Mouse (Mus musculus) B cell, adult (primary cell): ENCODE results near the gene Slc23a2. TPM values are rescaled to one million over a fixed set of nuclear protein-coding genes. Genes with fewer than 3 reads are reported as not detected.

Experiments
- total RNA-seq: library from RNA; stranded (reverse); gene quantifications from 4 replicates; pipeline ENCODE4 v1.2.4, GENCODE M21; 2023; ENCODE audit not compliant: inconsistent age

Slc23a2 gene
- 31.9 to 41.8 TPM (median 37.3 TPM) in 4 replicates for total RNA-seq

DNA sequence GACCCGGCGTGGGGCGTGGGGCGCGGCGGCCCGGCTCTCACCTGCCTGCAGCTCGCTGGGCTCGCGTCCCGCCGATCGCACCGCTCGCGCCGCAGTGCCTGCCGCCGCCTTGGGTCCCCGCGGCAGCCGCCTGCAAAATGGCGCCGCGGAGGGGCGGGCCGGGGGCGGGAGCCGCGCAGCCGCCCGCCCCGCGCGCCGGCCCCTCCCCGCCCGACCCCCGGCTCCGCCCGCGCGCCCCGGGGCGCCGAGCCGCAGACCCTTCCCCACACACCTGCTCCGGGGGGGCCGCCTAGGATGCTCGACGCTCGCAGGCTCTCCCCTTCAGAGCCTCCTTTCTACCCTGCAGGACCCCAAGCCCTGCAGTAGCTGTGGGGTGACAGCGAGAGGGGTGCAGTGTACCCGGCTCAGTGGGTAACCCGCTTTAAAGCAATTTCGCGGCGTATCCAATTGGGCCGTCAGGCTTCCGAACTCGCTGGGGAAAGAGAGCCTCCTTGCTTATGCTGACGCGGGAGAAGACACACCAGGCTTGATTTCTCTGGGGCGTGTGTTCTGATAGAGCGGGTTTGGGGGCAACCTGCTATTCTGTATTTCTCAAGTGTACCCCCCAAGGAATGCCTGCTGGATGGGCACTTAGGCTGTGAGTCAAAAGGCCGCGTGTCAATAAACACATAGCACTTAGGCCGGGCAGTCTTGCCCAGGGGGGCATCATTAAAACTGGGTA, at the start of gene Slc23a2:
Gene Slc23a2, minus strand, starts transcription at position 138 of the 721 bp plus-strand sequence.

DNA sequence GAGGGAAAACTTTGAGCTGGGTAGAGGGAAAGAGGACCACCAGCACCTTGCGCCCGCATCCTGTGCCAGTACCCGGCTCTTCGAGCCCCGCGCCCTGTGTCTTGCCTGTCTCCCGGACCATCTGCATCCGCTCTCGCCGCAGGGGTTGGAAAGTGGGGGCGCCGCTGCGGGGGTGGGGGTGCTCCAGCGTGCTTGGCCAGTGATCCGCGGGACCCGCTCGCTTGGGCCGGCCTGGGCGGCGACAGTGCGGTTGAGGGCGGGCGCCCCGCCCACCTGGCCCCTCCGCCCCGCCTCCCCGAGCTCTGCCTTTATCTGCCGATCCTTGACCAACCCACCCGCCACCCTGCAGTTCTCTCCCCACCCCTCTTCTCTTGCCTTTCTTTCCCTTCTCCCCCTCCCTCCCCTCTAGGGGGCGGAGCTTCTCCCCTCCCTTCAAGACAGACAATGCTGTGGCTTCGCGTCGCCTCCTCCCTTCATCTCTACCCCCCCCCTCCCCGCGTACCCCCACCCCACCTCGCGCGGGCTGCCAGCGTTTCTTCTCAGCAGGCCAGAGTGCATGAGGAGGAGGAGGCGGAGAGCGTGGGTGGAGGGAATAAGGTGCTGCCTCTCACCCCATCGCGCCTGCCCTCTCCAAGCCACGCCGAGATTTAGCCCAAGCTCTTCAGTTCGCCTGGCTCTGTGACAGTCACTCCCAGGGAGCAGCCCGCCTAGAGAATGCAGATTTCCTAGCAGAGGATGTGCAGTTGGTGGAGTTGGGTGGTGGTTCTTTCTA, 115.1 kb downstream of the Slc23a2 start, which contains the start of gene Rassf2:
Gene Rassf2, minus strand, starts transcription at position 613 of the 772 bp plus-strand sequence.

Other genes with a start within 250 kb of the Slc23a2 start
- 5.0 to 6.2 TPM (median 5.2 TPM) in 4 replicates for gene Prnp, start 235.2 kb downstream of the Slc23a2 start, total RNA-seq
- not detected in 4 replicates for gene Prn, start 235.2 kb downstream of the Slc23a2 start, total RNA-seq
- not detected in 4 replicates for gene Prnd, start 194.2 kb downstream of the Slc23a2 start, total RNA-seq
- gene Rassf2, start 114.8 kb downstream of the Slc23a2 start, total RNA-seq: 215 to 231 TPM (median 225 TPM) in 4 replicates
- gene Tmem230, start 102.7 kb upstream of the Slc23a2 start, total RNA-seq: 24.8 to 32.2 TPM (median 26.6 TPM) in 4 replicates
- gene Pcna, start 108.2 kb upstream of the Slc23a2 start, total RNA-seq: 232 to 275 TPM (median 250 TPM) in 4 replicates
- 61.5 to 72.5 TPM (median 67.0 TPM) in 4 replicates for gene Cds2, start 118.0 kb upstream of the Slc23a2 start, total RNA-seq
- gene Prokr2, start 240.3 kb upstream of the Slc23a2 start, total RNA-seq: not detected in 4 replicates